Comparison of ENCODE assay signal across 26 mouse cellular contexts in genomic region chr2:158675907-158676533, GRCm38 (mm10). TPM values are rescaled to one million over a fixed set of nuclear protein-coding genes. Genes with fewer than 3 reads are reported as not detected.
A peak's percentile ranks its signal among the peaks of the same experiment; 100 is the strongest.
DNase-seq lines count a peak whose midpoint lies in the region; ATAC-seq lines count a peak whose summit lies in the region.
"Had no signal": no experiment of that assay in that cellular context is flagged by ENCODE, and none has a peak within 500 bp of the region (broad histone marks: within the 10 kb centered on the region; RNA-seq: fewer than 3 reads in every experiment).

No protein-coding gene starts in this region.

- H3K27me3 ChIP-seq in forebrain, embryonic 16.5 days (replicated peaks; ENCODE audit: control insufficient read depth, insufficient read depth, low read length), result no peaks in the 10 kb centered on the region
- H3K27me3 ChIP-seq in forebrain, embryonic 12.5 days, result 0 out of 2 replicates have a peak, but pooled peaks cover under 1% of the 10 kb centered on the region
- H3K27me3 ChIP-seq: heart, embryonic 12.5 days; heart, embryonic 15.5 days had no signal

- H3K4me3 ChIP-seq in forebrain, embryonic 16.5 days (replicated peaks; ENCODE audit: low read length), result no peak overlapping the region
- H3K4me3 ChIP-seq in forebrain, embryonic 12.5 days (replicated peaks), result no peak overlapping the region
- H3K4me3 ChIP-seq: heart, embryonic 12.5 days; heart, embryonic 15.5 days; hindbrain, embryonic 10.5 days; hindbrain, embryonic 13.5 days had no signal

- H3K9me3 ChIP-seq in forebrain, embryonic 16.5 days (ENCODE audit: control insufficient read depth, low read length), result no peaks in the 10 kb centered on the region
- no peaks in the 10 kb centered on the region for H3K9me3 ChIP-seq in forebrain, embryonic 12.5 days
- H3K9me3 ChIP-seq: G1E; heart, embryonic 15.5 days; hindbrain, embryonic 10.5 days; hindbrain, embryonic 13.5 days had no signal

- H3K36me3 ChIP-seq in forebrain, embryonic 16.5 days (ENCODE audit: control insufficient read depth, insufficient read depth), result no peaks in the 10 kb centered on the region
- H3K36me3 ChIP-seq in forebrain, embryonic 12.5 days (replicated peaks), result no peaks in the 10 kb centered on the region
- H3K36me3 ChIP-seq: G1E; heart, embryonic 12.5 days; heart, embryonic 15.5 days; hindbrain, embryonic 10.5 days; hindbrain, embryonic 13.5 days had no signal

- peaks cover 32% of the 10 kb centered on the region for H3K4me1 ChIP-seq in forebrain, embryonic 16.5 days (replicated peaks; ENCODE audit: control insufficient read depth, insufficient read depth, low read length)
- peaks cover 22% of the 10 kb centered on the region for H3K4me1 ChIP-seq in forebrain, embryonic 12.5 days

- ATAC-seq in forebrain, embryonic 16.5 days, result peak; percentile 63
- ATAC-seq in forebrain, embryonic 12.5 days (ENCODE audit: low FRiP score), result no peak
- ATAC-seq in CD4-positive, CD25-positive, alpha-beta regulatory T cell, adult 4 months, result no peak
- ATAC-seq: hindbrain, embryonic 16.5 days; inflammation-experienced regulatory T-cells, adult 6 months; intestine, embryonic 16.5 days; Patski had no signal

- H3K4me2 ChIP-seq in forebrain, embryonic 16.5 days (ENCODE audit: low read length), result no peak overlapping the region
- no peak overlapping the region for H3K4me2 ChIP-seq in forebrain, embryonic 12.5 days
- H3K4me2 ChIP-seq: heart, embryonic 12.5 days; heart, embryonic 15.5 days; hindbrain, embryonic 13.5 days had no signal

- no peak overlapping the region for H3K9ac ChIP-seq in forebrain, embryonic 16.5 days (replicated peaks; ENCODE audit: low read depth, low read length)
- no peak overlapping the region for H3K9ac ChIP-seq in forebrain, embryonic 12.5 days
- H3K9ac ChIP-seq: heart, embryonic 12.5 days; heart, embryonic 15.5 days; hindbrain, embryonic 13.5 days had no signal

- peak overlapping the region; percentile 78 for H3K27ac ChIP-seq in forebrain, embryonic 16.5 days (ENCODE audit: low read length)
- H3K27ac ChIP-seq in forebrain, embryonic 12.5 days, result no peak overlapping the region
- H3K27ac ChIP-seq: heart, embryonic 15.5 days; hindbrain, embryonic 10.5 days; hindbrain, embryonic 13.5 days had no signal

- peak; percentile 2 for DNase-seq in thymus, postnatal 14 days
- no peak for DNase-seq in thymus, postnatal 36 days
- DNase-seq in induced T-regulatory cell, adult 2 months (ENCODE audit: low read depth), result peak; percentile 28
- DNase-seq: adrenal gland, adult 2 months; adrenal gland, postnatal 14 days; cerebellum, adult 11-12 months; cerebellum, adult 8-10 months; cerebellum, postnatal 10 days; cerebellum, postnatal 36 days; gastrocnemius, postnatal 25 days; heart, adult 18-20 months; heart, postnatal 10 days; heart, postnatal 36 days; kidney, adult 18-20 months had no signal

- 79% methylated on average over 12 of the region's 12 CpGs for WGBS in forebrain, embryonic 16.5 days
- 86% methylated on average over 12 of the region's 12 CpGs for WGBS in forebrain, embryonic 12.5 days

RNA-seq across cellular contexts. Expression of gene Ppp1r16b, which starts 10.8 kb away (rescaled TPM):
- 30.3 and 33.3 TPM in 2 replicates for polyA plus RNA-seq in forebrain, embryonic 16.5 days (2015; fragmentation: Nextera tagmentation; extraction: Ambion mirVana)
- 2.9 and 3.2 TPM in 2 replicates for polyA plus RNA-seq in forebrain, embryonic 12.5 days (2016; fragmentation: Nextera tagmentation; extraction: Ambion mirVana)
- 100 to 1,000 TPM; 121 to 150 TPM for polyA plus RNA-seq in CD4-positive, CD25-positive, alpha-beta regulatory T cell, adult 4 months (2017; shearing (Covaris generic))
- polyA plus RNA-seq: G1E had no signal

RNA-seq across cellular contexts. Expression of gene Actr5, which starts 51.3 kb away (rescaled TPM):
- 11.3 and 12.3 TPM in 2 replicates for polyA plus RNA-seq in forebrain, embryonic 16.5 days (2015; fragmentation: Nextera tagmentation; extraction: Ambion mirVana)
- polyA plus RNA-seq in forebrain, embryonic 12.5 days (2016; fragmentation: Nextera tagmentation; extraction: Ambion mirVana), result 20.3 and 22.6 TPM in 2 replicates
- 1 to 10 TPM; 2.1 to 2.9 TPM for polyA plus RNA-seq in CD4-positive, CD25-positive, alpha-beta regulatory T cell, adult 4 months (2017; shearing (Covaris generic))

Comparison
In these comparisons a context has a peak if more than half of its experiments do, and no peak if none do; other contexts are left out.
1. DNase-seq: peak in thymus, postnatal 14 days (single experiment) and induced T-regulatory cell, adult 2 months (single experiment); none in thymus, postnatal 36 days (0 of 2).